Mouse (Mus musculus) myocyte (in vitro differentiated cells): ENCODE results near the gene Slc25a29. TPM values are rescaled to one million over a fixed set of nuclear protein-coding genes. Genes with fewer than 3 reads are reported as not detected.

Experiments used
- H3K27me3 ChIP-seq: one replicate; pipeline ENCODE4 v1.6.1; 2011; ENCODE audit not compliant: control insufficient read depth, insufficient read depth, insufficient read length
- H3K36me3 ChIP-seq: one replicate; pipeline ENCODE4 v1.6.1; 2011; ENCODE audit not compliant: control insufficient read depth, insufficient read depth
- H3K4me2 ChIP-seq: one replicate; pipeline ENCODE4 v1.6.1; 2011; ENCODE audit warnings: low read depth, control low read depth
- H3K4me3 ChIP-seq: one replicate; pipeline ENCODE4 v1.5.1; 2011; ENCODE audit warnings: mild to moderate bottlenecking, control low read depth, moderate library complexity
- H3K79me2 ChIP-seq: one replicate; pipeline ENCODE4 v1.6.1; 2011; ENCODE audit not compliant: control insufficient read depth, insufficient read depth
- H3ac ChIP-seq: one replicate; pipeline ENCODE4 v1.6.1; 2011; ENCODE audit not compliant: control insufficient read depth, insufficient read length
- CEBPB ChIP-seq: IDR thresholded peaks from 2 replicates; pipeline ENCODE4 v1.6.1; 2011; ENCODE audit warnings: mild to moderate bottlenecking, moderate library complexity; ENCODE audit not compliant: poor library complexity, insufficient read depth, severe bottlenecking
- E2F4 ChIP-seq: IDR thresholded peaks from one replicate; pipeline ENCODE4 v1.6.1; 2011; ENCODE audit warnings: mild to moderate bottlenecking, control low read depth, moderate library complexity; ENCODE audit not compliant: insufficient read depth
- MAX ChIP-seq: IDR thresholded peaks from one replicate; pipeline ENCODE4 v1.6.1; 2011; ENCODE audit warnings: low read depth, mild to moderate bottlenecking, control low read depth
- MYOD1 ChIP-seq, 3 experiments: IDR thresholded peaks; one replicate each; pipeline ENCODE4 v1.6.1; 2011; ENCODE audit warnings: control low read depth in 2 of 3, low read depth in 2 of 3, mild to moderate bottlenecking in 2 of 3, moderate library complexity in 1 of 3; ENCODE audit not compliant: insufficient read length in 2 of 3, control insufficient read depth in 1 of 3
- MYOG ChIP-seq, 3 experiments: IDR thresholded peaks; one replicate each; pipeline ENCODE4 v1.6.1; 2011; ENCODE audit warnings: control low read depth in 2 of 3, low read depth in 2 of 3, mild to moderate bottlenecking in 2 of 3; ENCODE audit not compliant: insufficient read length in 2 of 3, control insufficient read depth in 1 of 3, insufficient read depth in 1 of 3
- POLR2A ChIP-seq: IDR thresholded peaks from one replicate; pipeline ENCODE4 v1.6.1; 2011; ENCODE audit warnings: low read depth, mild to moderate bottlenecking, control low read depth, moderate library complexity; ENCODE audit not compliant: insufficient read length
- POLR2AphosphoS2 ChIP-seq: IDR thresholded peaks from one replicate; pipeline ENCODE4 v1.6.1; 2011; ENCODE audit warnings: low read depth, control low read depth; ENCODE audit not compliant: insufficient read length
- REST ChIP-seq: IDR thresholded peaks from one replicate; pipeline ENCODE4 v1.6.1; 2011; ENCODE audit warnings: mild to moderate bottlenecking, control low read depth, moderate library complexity; ENCODE audit not compliant: insufficient read depth, insufficient read length
- SRF ChIP-seq: IDR thresholded peaks from one replicate; pipeline ENCODE4 v1.6.1; 2011; ENCODE audit warnings: low read depth; ENCODE audit not compliant: control insufficient read depth, insufficient read length
- TCF12 ChIP-seq: IDR thresholded peaks from one replicate; pipeline ENCODE4 v1.6.1; 2011; ENCODE audit warnings: mild to moderate bottlenecking, control low read depth; ENCODE audit not compliant: poor library complexity, insufficient read depth, severe bottlenecking
- TCF3 ChIP-seq: IDR thresholded peaks from one replicate; pipeline ENCODE4 v1.6.1; 2011; ENCODE audit warnings: low read depth, control low read depth; ENCODE audit not compliant: insufficient read length
- USF1 ChIP-seq: IDR thresholded peaks from one replicate; pipeline ENCODE4 v1.6.1; 2011; ENCODE audit warnings: low read depth, mild to moderate bottlenecking, control low read depth, moderate library complexity
- polyA plus RNA-seq: library from polyadenylated mRNA; unstranded; fragments of >200 nt; fragmentation: generic; extraction: Trizol; gene quantifications from one replicate; pipeline ENCODE4 v1.2.1, GENCODE M21; 2012; ENCODE audit warnings: missing spikeins

Gene Slc25a29
- polyA plus RNA-seq, 1 experiment: 20.9 TPM

DNA sequence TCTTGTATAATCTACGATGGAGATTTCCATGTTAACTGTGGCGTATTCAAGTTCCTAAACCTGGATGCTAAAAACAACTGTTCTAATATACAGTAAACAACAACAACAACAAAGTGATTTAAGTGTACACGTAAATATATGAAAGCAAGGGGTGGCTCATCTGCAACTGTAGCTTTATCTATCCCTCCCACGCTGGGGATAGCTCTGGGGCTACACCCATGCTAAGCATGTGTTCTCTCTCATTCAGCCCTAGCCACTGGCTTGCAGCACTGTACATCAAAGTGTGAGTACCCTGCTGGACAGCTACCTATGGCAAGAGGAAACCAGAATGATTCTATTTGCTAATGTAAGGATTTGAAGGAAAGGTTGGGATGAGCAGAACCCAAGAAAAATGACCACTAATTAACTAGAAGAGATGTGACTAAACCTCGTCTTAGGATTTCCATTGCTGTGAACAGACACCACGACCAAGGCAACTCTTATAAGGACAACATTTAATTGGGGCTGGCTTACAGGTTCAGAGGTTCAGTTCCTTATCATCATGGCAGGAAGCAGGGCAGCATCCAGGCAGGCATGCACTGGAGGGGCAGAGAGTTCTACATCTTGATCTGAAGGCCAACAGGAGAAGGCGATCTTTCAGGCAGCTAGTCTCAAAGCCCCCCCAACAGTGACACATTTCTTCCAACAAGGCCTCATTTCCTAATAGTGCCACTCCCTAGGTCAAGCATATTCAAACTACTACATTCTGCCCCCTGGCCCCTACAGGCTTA is 55.4 kb downstream of the Slc25a29 start:
- Histone ChIP-seq H3K27me3 (no peaks in the 10 kb centered on the region), H3ac (no peak overlapping the region), H3K79me2 (peaks cover 4% of the 10 kb centered on the region), H3K4me2 (no peak overlapping the region), H3K36me3 (peaks cover 10% of the 10 kb centered on the region), H3K4me3 (no peak overlapping the region)
- no peak for TF ChIP-seq USF1
- TF ChIP-seq TCF3: no peak
- TF ChIP-seq POLR2AphosphoS2: no peak
- TF ChIP-seq E2F4: no peak
- no peak for TF ChIP-seq MYOD1 (IDR thresholded peaks at IDR 0.05; ENCODE audit: control insufficient read depth in 1 of 3, insufficient read length in 2 of 3, low read depth in 2 of 3)
- TF ChIP-seq TCF12: no peak
- TF ChIP-seq MAX: no peak
- no peak for TF ChIP-seq POLR2A
- no peak for TF ChIP-seq REST
- no peak for TF ChIP-seq CEBPB
- TF ChIP-seq SRF: no peak
- TF ChIP-seq MYOG (IDR thresholded peaks at IDR 0.05; ENCODE audit: control insufficient read depth in 1 of 3, insufficient read depth in 1 of 3, insufficient read length in 2 of 3, low read depth in 2 of 3): no peak

Other genes starting within 250 kb of the Slc25a29 start
- 0.11 TPM for gene Degs2, start 133.6 kb downstream of the Slc25a29 start, polyA plus RNA-seq
- gene Yy1, start 42.9 kb downstream of the Slc25a29 start, polyA plus RNA-seq: 15.3 TPM
- 3.6 TPM for gene Slc25a47, start 163 bp upstream of the Slc25a29 start, polyA plus RNA-seq
- gene Wdr25, start 57.7 kb upstream of the Slc25a29 start, polyA plus RNA-seq: 14.0 TPM
- 180 TPM for gene Wars, start 58.3 kb upstream of the Slc25a29 start, polyA plus RNA-seq
- 0.10 TPM for gene Begain, start 232.3 kb upstream of the Slc25a29 start, polyA plus RNA-seq